Mouse (Mus musculus) megakaryocyte, embryonic 14.5 days (primary cell): Measurements from ENCODE around the gene Tpt1. TPM values are rescaled to one million over a fixed set of nuclear protein-coding genes. Genes with fewer than 3 reads are reported as not detected.
"Not testable (repeated sequence)": the region's sequence is repeated elsewhere in the genome, so short reads cannot be mapped to it uniquely, and the experiment has no call there.

Source experiments
- H3K27me3 ChIP-seq: replicated peaks from 2 replicates; pipeline ENCODE3; 2012; ENCODE audit warnings: inconsistent platforms
- H3K36me3 ChIP-seq: replicated peaks from 2 replicates; pipeline ENCODE3; 2012; ENCODE audit warnings: low read length, inconsistent platforms, mixed read lengths
- H3K4me1 ChIP-seq: 2 replicates; pipeline ENCODE4 v1.6.1; 2012; ENCODE audit warnings: inconsistent platforms
- H3K4me3 ChIP-seq: replicated peaks from 2 replicates; pipeline ENCODE3; 2012; ENCODE audit warnings: moderate library complexity, mild to moderate bottlenecking, inconsistent platforms
- H3K9me3 ChIP-seq: 2 replicates; pipeline ENCODE4 v1.6.1; 2012; ENCODE audit warnings: inconsistent platforms
- FLI1 ChIP-seq: IDR thresholded peaks from 2 replicates; pipeline ENCODE4 v1.6.1; 2012; ENCODE audit warnings: low read length, inconsistent platforms, mixed read lengths
- GATA1 ChIP-seq: IDR thresholded peaks from 3 replicates; pipeline ENCODE4 v1.6.1; 2012; ENCODE audit warnings: mixed read lengths, low read length, inconsistent platforms, borderline replicate concordance
- polyA plus RNA-seq: library from polyadenylated mRNA; stranded (reverse); fragments of >175 nt; gene quantifications from 2 replicates; pipeline ENCODE4 v1.2.3, GENCODE M21; 2012; ENCODE audit warnings: low replicate concordance; ENCODE audit not compliant: insufficient read depth

Tpt1 gene
- polyA plus RNA-seq, 1 experiment: 2,518 TPM

GRCm38 (mm10) chr14:75855263-75855992, 10.5 kb downstream of the Tpt1 start:
- Histone ChIP-seq H3K4me3 (no peak overlapping the region), H3K9me3 (0 out of 2 replicates have a peak, but pooled peaks cover 6% of the 10 kb centered on the region), H3K27me3 (no peaks in the 10 kb centered on the region), H3K4me1 (peaks cover 39% of the 10 kb centered on the region), H3K36me3 (peaks cover 15% of the 10 kb centered on the region)
- TF ChIP-seq FLI1 (no peak), GATA1 (no peak)

DNA sequence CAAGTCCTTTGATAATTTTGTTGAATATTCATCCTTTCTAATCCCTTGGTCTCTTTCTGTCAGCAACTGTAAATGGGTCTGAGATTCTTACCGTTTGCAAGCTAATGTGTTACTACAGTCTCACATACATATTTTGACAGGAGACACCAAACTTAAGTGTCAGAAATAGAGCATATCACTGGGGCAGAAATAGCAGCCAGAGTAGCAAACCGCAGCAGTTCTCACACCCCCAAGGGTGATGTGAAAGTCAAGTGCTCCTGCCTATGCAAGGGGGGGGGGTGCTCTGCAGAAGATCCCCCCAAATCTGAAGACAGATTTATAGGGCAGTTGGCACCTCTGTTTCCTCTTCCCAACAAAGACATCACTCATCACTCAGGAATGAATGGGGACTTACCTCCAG, 13.3 kb downstream of the Tpt1 start:
- H3K4me1 ChIP-seq: peaks cover 20% of the 10 kb centered on the region
- no peaks in the 10 kb centered on the region for H3K36me3 ChIP-seq
- TF ChIP-seq FLI1 (no peak), GATA1 (no peak)
- peaks cover 11% of the 10 kb centered on the region for H3K9me3 ChIP-seq
- no peaks in the 10 kb centered on the region for H3K27me3 ChIP-seq
- no peak overlapping the region for H3K4me3 ChIP-seq

GRCm38 (mm10) chr14:75859619-75860018, 14.7 kb downstream of the Tpt1 start:
- no peaks in the 10 kb centered on the region for H3K27me3 ChIP-seq
- no peak overlapping the region for H3K4me3 ChIP-seq
- no peak for TF ChIP-seq FLI1
- TF ChIP-seq GATA1: no peak
- H3K4me1 ChIP-seq: peaks cover 29% of the 10 kb centered on the region
- no peaks in the 10 kb centered on the region for H3K36me3 ChIP-seq
- peaks cover 11% of the 10 kb centered on the region for H3K9me3 ChIP-seq

DNA sequence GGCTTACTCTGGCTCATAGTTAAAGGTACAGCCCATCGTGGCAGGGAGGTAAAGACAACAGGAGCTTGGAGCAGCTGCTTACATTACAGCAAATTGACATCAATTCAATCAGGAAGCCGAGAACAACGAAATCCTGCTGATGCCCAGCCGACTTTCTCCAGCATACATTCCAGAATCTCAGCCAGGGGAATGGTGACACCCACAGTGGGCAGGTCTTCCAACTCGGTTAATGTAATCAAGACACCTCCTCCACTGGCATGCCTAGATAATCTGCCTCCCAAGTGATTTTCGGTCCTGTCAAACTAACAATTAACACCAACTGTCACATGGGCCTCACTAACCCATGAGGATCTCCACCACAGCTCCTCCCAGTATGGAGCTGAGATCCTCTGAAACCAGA, 17.8 kb downstream of the Tpt1 start:
- Histone ChIP-seq H3K36me3 (no peaks in the 10 kb centered on the region), H3K27me3 (peaks cover 3% of the 10 kb centered on the region), H3K9me3 (peaks cover 5% of the 10 kb centered on the region), H3K4me3 (no peak overlapping the region), H3K4me1 (peaks cover 24% of the 10 kb centered on the region)
- TF ChIP-seq GATA1 (no peak), FLI1 (no peak)

DNA sequence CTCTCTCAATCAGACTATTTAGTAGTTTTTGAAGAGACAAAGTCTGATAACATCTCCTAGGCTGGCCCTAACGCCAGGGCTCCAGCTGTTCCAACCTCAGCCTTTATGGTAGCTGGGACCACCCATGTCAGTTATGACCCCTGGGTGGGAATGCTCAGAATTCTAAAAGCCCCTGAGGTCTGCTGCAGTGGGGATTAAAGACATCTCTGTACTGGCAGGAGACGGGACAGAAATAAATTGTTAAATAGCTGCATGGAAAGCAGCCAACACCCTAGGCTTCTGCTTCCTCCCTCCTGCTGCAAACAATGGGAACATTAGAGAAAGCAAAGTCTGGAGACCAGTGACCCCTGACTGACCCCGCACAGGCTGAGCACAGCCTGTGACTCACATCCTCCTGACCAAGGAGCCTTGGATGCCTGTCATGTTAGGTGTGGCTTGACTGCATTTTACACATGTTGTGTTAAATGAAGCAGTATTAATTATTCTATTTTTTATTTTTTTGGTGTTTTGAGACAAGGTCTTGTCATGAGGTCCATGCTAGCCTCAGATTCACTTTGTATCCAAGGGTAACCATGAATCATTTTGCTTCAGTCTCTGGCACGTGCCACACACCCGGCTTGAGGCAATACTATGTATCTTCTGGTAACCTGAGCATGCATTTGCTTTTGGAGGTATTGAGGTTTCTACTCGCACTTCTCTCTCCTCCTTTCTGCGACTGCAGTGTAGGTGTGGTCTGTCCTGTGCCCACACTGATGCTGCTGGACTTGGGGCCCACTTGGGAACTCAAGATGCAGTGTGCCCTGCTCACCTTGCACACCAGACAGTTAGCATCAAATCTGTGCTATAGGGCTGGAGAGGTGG, 18.9 kb downstream of the Tpt1 start:
- peaks cover 5% of the 10 kb centered on the region for H3K9me3 ChIP-seq
- peaks cover 3% of the 10 kb centered on the region for H3K27me3 ChIP-seq
- no peak overlapping the region for H3K4me3 ChIP-seq
- H3K36me3 ChIP-seq: no peaks in the 10 kb centered on the region
- peaks cover 18% of the 10 kb centered on the region for H3K4me1 ChIP-seq
- no peak for TF ChIP-seq GATA1
- no peak for TF ChIP-seq FLI1

GRCm38 (mm10) chr14:75866706-75867333, 21.9 kb downstream of the Tpt1 start:
- Histone ChIP-seq H3K4me1 (peaks cover 12% of the 10 kb centered on the region), H3K9me3 (peaks cover 7% of the 10 kb centered on the region), H3K27me3 (peaks cover 3% of the 10 kb centered on the region), H3K4me3 (no peak overlapping the region), H3K36me3 (no peaks in the 10 kb centered on the region)
- no peak for TF ChIP-seq GATA1
- TF ChIP-seq FLI1: no peak

GRCm38 (mm10) chr14:75868028-75868427, 23.1 kb downstream of the Tpt1 start:
- H3K27me3 ChIP-seq, H3K4me3 ChIP-seq, H3K36me3 ChIP-seq, H3K9me3 ChIP-seq: not testable (repeated sequence)
- peaks cover 12% of the 10 kb centered on the region for H3K4me1 ChIP-seq

DNA sequence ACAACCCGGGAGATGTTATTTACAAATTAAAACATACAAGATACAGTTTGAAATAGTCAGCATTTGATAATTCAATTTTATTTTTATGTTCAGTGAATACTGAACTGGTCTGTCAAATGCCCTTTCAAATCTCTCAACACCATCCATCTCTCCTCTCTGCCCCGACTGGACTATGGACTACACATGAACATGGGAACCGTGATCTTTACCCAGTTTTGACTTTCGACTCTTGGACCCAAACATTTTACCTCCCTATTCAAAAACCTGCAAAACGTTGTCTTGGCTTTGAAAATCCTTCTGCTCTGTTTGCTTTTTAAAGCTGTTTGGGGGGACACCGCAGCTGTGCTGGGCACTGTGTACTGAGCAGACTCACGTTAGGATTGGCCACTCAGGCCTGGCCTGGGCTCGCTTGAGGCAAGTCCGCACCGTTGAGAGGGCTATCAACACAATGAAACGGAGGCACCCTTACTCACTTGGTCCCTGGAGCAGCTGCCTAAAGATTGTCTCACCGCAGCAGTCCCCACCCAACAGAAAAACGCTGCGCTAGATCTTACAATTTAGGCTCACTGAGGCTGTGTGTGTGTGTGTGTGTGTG, 25.0 kb downstream of the Tpt1 start:
- no peak overlapping the region for H3K4me3 ChIP-seq
- no peak for TF ChIP-seq FLI1
- TF ChIP-seq GATA1: no peak

GRCm38 (mm10) chr14:75870631-75871030, 25.7 kb downstream of the Tpt1 start:
- H3K9me3 ChIP-seq: peaks cover 3% of the 10 kb centered on the region; the same call in 1 of the 2 replicates
- H3K4me1 ChIP-seq: peaks cover 9% of the 10 kb centered on the region
- no peaks in the 10 kb centered on the region for H3K36me3 ChIP-seq
- TF ChIP-seq FLI1 (no peak), GATA1 (no peak)
- peak overlapping the region; percentile 79 for H3K4me3 ChIP-seq
- H3K27me3 ChIP-seq: peaks cover 7% of the 10 kb centered on the region

More for the DNA sequence above, 25.0 kb downstream of the Tpt1 start:
- Histone ChIP-seq H3K36me3 (no peaks in the 10 kb centered on the region), H3K27me3 (peaks cover 3% of the 10 kb centered on the region), H3K9me3 (peaks cover 3% of the 10 kb centered on the region; the same call in 1 of the 2 replicates), H3K4me1 (peaks cover 9% of the 10 kb centered on the region)
